Comparison of ENCODE assay signal across 10 mouse cellular contexts in the genomic region with DNA sequence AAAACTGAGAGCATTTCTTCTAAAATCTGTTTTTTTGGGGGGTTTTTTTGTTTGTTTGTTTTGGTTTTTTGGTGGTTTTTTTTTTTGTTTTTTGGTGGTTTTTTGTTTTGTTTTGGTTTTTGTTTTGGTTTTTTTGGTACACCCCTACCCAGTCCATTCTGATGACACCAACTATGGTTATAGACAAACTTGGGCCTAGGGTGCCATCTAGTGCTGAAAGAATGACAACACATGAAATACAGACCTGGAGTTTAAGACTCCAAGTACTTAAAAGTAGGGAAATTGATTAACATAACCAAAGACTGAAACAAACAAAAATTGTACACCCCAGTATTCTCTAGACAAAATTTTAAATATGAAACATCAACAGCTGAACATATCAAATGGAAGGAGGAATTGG.
A peak's percentile ranks its signal among the peaks of the same experiment; 100 is the strongest.
DNase-seq lines count a peak whose midpoint lies in the region; ATAC-seq and TF ChIP-seq lines count a peak whose summit lies in the region.
"Had no signal": no experiment of that assay in that cellular context is flagged by ENCODE, and none has a peak within 500 bp of the region (broad histone marks: within the 10 kb centered on the region; RNA-seq: fewer than 3 reads in every experiment).

No protein-coding gene starts in this region.

- TF ChIP-seq CTCF in heart, postnatal 0 days (IDR thresholded peaks at IDR 0.05; ENCODE audit: low read depth), result peak; percentile 55
- TF ChIP-seq CTCF in cortical plate, adult 2 months (IDR thresholded peaks at IDR 0.05; ENCODE audit: extremely low read depth, insufficient read depth, low read length), result peak; percentile 31; the same call in 1 of the 2 replicates

- ATAC-seq in heart, postnatal 0 days (ENCODE audit: insufficient read depth, low read depth), result no peak

- intact Hi-C loops in heart, postnatal 25 days (cut with DNase I), result loop anchor here (5.0 kb wide), 2 partner anchors 168 to 1483 kb away; no protein-coding TSS in a partner anchor

- no peak for TF ChIP-seq POLR2A in cortical plate, adult 2 months (IDR thresholded peaks at IDR 0.05; ENCODE audit: extremely low read depth, insufficient read depth, low read length)

- H3K9me3 ChIP-seq in heart, postnatal 0 days (replicated peaks; ENCODE audit: control insufficient read depth, low read length), result no peaks in the 10 kb centered on the region
- H3K9me3 ChIP-seq: heart, embryonic 15.5 days had no signal

- no peaks in the 10 kb centered on the region for H3K36me3 ChIP-seq in heart, postnatal 0 days (replicated peaks; ENCODE audit: control insufficient read depth, insufficient read depth, low read length)
- H3K36me3 ChIP-seq: heart, embryonic 15.5 days had no signal

- H3K9ac ChIP-seq in heart, postnatal 0 days (replicated peaks; ENCODE audit: low read depth, low read length), result no peak overlapping the region
- H3K9ac ChIP-seq: heart, embryonic 15.5 days had no signal

- no peaks in the 10 kb centered on the region for H3K27me3 ChIP-seq in heart, postnatal 0 days (ENCODE audit: control insufficient read depth, insufficient read depth, low read length)
- H3K27me3 ChIP-seq: heart, embryonic 15.5 days had no signal

- peak; percentile 32 for DNase-seq in heart, postnatal 0 days (ENCODE audit: low spot score)
- DNase-seq in heart, postnatal 25 days (ENCODE audit: low spot score), result no peak
- peak; percentile 18 for DNase-seq in right cerebral cortex, adult 18-20 months
- DNase-seq in right cerebral cortex, postnatal 36 days (ENCODE audit: low spot score in 2 of 2), result no peak
- peak; percentile 12 to 25 for DNase-seq in kidney, postnatal 4 days
- DNase-seq in retina, postnatal 1 day, result peak; percentile 70
- DNase-seq in thymus, postnatal 36 days, result no peak

- no peaks in the 10 kb centered on the region for H3K4me1 ChIP-seq in heart, postnatal 0 days (ENCODE audit: control insufficient read depth, insufficient read depth)
- no peaks in the 10 kb centered on the region for H3K4me1 ChIP-seq in cortical plate, adult 2 months (ENCODE audit: control insufficient read depth, insufficient read depth, low read length)
- H3K4me1 ChIP-seq: heart, embryonic 15.5 days had no signal

- no peak overlapping the region for H3K4me3 ChIP-seq in heart, postnatal 0 days (ENCODE audit: low read depth, low read length)
- no peak overlapping the region for H3K4me3 ChIP-seq in cortical plate, adult 2 months (ENCODE audit: insufficient read depth, low read length)
- H3K4me3 ChIP-seq: heart, embryonic 15.5 days; myocyte had no signal

- H3K4me2 ChIP-seq in heart, postnatal 0 days (ENCODE audit: low read depth, low read length), result no peak overlapping the region
- H3K4me2 ChIP-seq: heart, embryonic 15.5 days had no signal

- no peak for TF ChIP-seq EP300 in heart, postnatal 0 days (IDR thresholded peaks at IDR 0.05; ENCODE audit: low read depth)

- H3K27ac ChIP-seq in heart, postnatal 0 days (ENCODE audit: low read depth), result no peak overlapping the region
- H3K27ac ChIP-seq in cortical plate, adult 2 months (ENCODE audit: insufficient read depth, low read length), result no peak overlapping the region
- H3K27ac ChIP-seq: heart, embryonic 15.5 days had no signal

Comparison
In these comparisons a context has a peak if more than half of its experiments do, and no peak if none do; other contexts are left out.
1. DNase-seq: peak in heart, postnatal 0 days (single experiment), right cerebral cortex, adult 18-20 months (single experiment), kidney, postnatal 4 days (2 of 2) and retina, postnatal 1 day (single experiment); none in heart, postnatal 25 days (single experiment), right cerebral cortex, postnatal 36 days (0 of 2) and thymus, postnatal 36 days (0 of 2).